Mouse (Mus musculus) stomach, embryonic 15.5 days (tissue): Measurements from ENCODE around the gene Opn1mw. TPM values are rescaled to one million over a fixed set of nuclear protein-coding genes. Genes with fewer than 3 reads are reported as not detected.

ENCODE experiments used
- ATAC-seq: fragments of 200-750 bp; cut with Nextera tagmentation; 2 replicates; pipeline ENCODE4 v1.8.0; 2017; ENCODE audit warnings: low read depth, moderate number of reproducible peaks, moderate TSS enrichment; ENCODE audit not compliant: insufficient read depth, low FRiP score
- H3K27ac ChIP-seq: fragments of 300-500 bp; sonication (generic); 2 replicates; pipeline ENCODE4 v1.5.1; 2015; ENCODE audit warnings: mild to moderate bottlenecking, inconsistent platforms
- H3K27me3 ChIP-seq: fragments of 300-500 bp; sonication (generic); replicated peaks from 2 replicates; pipeline ENCODE4 v1.6.1; 2015; ENCODE audit warnings: inconsistent platforms
- H3K36me3 ChIP-seq: fragments of 300-500 bp; sonication (generic); 2 replicates; pipeline ENCODE4 v1.6.1; 2015; ENCODE audit warnings: inconsistent platforms
- H3K4me1 ChIP-seq: fragments of 300-500 bp; sonication (generic); 2 replicates; pipeline ENCODE4 v1.6.1; 2015; ENCODE audit warnings: inconsistent platforms
- H3K4me2 ChIP-seq: fragments of 300-500 bp; sonication (generic); 2 replicates; pipeline ENCODE4 v1.6.1; 2015; ENCODE audit warnings: mild to moderate bottlenecking, inconsistent platforms
- H3K4me3 ChIP-seq: fragments of 300-500 bp; sonication (generic); replicated peaks from 2 replicates; pipeline ENCODE4 v1.5.1; 2015; ENCODE audit warnings: inconsistent platforms
- H3K9ac ChIP-seq: fragments of 300-500 bp; sonication (generic); 2 replicates; pipeline ENCODE4 v1.6.1; 2015; ENCODE audit warnings: inconsistent platforms
- H3K9me3 ChIP-seq: fragments of 300-500 bp; sonication (generic); 2 replicates; pipeline ENCODE4 v1.6.1; 2016; ENCODE audit warnings: inconsistent platforms
- WGBS: fragments of 180-500 bp; shearing (Covaris S2); methylation state at CpG from one replicate; pipeline ENCODE4 v1.1.7; 2015; 5-methylcytosine and 5-hydroxymethylcytosine counted together
- polyA plus RNA-seq: library from polyadenylated mRNA; unstranded; fragments of >200 nt; fragmentation: Nextera tagmentation; extraction: Ambion mirVana; gene quantifications from 2 replicates; pipeline ENCODE4 v1.2.1, GENCODE M21; 2015

Opn1mw gene
- polyA plus RNA-seq, 1 experiment from 2014 or later = not detected

DNA sequence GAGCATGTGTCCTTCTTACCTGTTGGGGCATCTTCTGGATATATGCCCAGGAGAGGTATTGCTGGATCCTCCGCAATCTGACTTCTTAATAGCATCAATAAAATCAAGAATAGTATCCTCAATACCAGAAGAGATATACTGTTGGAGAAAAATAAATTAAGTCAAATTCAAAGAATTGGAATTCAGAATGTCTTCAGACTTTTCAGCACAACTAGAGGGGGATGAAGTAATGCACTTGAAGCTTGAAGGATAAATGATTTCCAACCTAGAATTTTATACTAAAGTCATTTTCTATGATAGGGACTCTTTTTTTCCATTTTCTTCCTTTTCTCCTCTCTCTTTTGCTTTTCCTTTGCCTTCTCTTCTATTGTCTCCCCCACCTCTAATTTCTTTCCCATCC, 40.5 kb downstream of the Opn1mw start, which contains the start of gene Tex28:
TSS of gene Tex28 (minus strand) at position 101 of the 400 bp plus-strand sequence.
- H3K4me1 ChIP-seq = no peaks in the 10 kb centered on the region
- no peak within 1 kb of the TSS for H3K9ac ChIP-seq
- no peak for ATAC-seq
- H3K27me3 ChIP-seq = no peaks in the 10 kb centered on the region
- 89% methylated on average over 1 of the region's 1 CpGs for WGBS
- H3K9me3 ChIP-seq = no peaks in the 10 kb centered on the region
- no peak within 1 kb of the TSS for H3K4me2 ChIP-seq
- H3K27ac ChIP-seq = no peak within 1 kb of the TSS
- H3K36me3 ChIP-seq = no peaks in the 10 kb centered on the region
- H3K4me3 ChIP-seq = no peak within 1 kb of the TSS

DNA sequence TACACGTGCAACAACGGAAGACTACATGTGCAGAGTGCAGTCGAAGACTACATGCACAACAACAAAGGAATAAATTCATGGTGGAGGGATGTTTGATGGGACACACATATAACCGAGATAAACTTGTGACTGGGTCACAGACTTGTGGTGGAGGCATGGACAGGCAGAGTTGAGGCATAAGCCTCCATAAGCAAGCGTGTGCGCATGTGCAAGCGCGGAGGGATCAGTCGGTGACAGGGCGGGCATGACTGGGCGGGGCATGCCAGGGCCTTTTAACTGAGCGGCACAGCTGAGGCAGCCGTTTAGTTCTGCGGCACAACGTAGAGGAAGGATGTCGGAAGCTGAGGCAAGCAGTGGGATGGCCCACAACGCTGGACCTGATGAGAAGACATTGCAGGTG, 49.7 kb downstream of the Opn1mw start, which contains the start of gene Tktl1:
TSS of gene Tktl1 (plus strand) at position 301 of the 400 bp plus-strand sequence.
- Histone ChIP-seq H3K36me3 (no peaks in the 10 kb centered on the region), H3K4me2 (no peak within 1 kb of the TSS), H3K9me3 (no peaks in the 10 kb centered on the region), H3K9ac (no peak within 1 kb of the TSS), H3K27ac (no peak within 1 kb of the TSS), H3K4me3 (no peak within 1 kb of the TSS), H3K4me1 (no peaks in the 10 kb centered on the region), H3K27me3 (no peaks in the 10 kb centered on the region)
- WGBS = 92% methylated on average over 17 of the region's 17 CpGs
- ATAC-seq = no peak

Other genes with a start within 250 kb of the Opn1mw start
- 0.21 and 0.22 TPM in 2 replicates for gene Avpr2, start 235.4 kb upstream of the Opn1mw start, polyA plus RNA-seq
- gene L1cam, start 231.4 kb upstream of the Opn1mw start, polyA plus RNA-seq = 8.2 and 9.3 TPM in 2 replicates
- gene Arhgap4, start 205.6 kb upstream of the Opn1mw start, polyA plus RNA-seq = 4.5 and 5.7 TPM in 2 replicates
- gene Naa10, start 205.5 kb upstream of the Opn1mw start, polyA plus RNA-seq = 144 and 156 TPM in 2 replicates
- 49.5 and 55.0 TPM in 2 replicates for gene Renbp, start 196.6 kb upstream of the Opn1mw start, polyA plus RNA-seq
- gene Hcfc1, start 161.1 kb upstream of the Opn1mw start, polyA plus RNA-seq = 40.8 and 46.8 TPM in 2 replicates
- gene Irak1, start 103.5 kb upstream of the Opn1mw start, polyA plus RNA-seq = 68.3 and 71.1 TPM in 2 replicates
- gene Mecp2, start 7.9 kb downstream of the Opn1mw start, polyA plus RNA-seq = 12.3 and 12.4 TPM in 2 replicates
- gene Tex28, start 40.4 kb downstream of the Opn1mw start, polyA plus RNA-seq = not detected in 2 replicates
- not detected in 2 replicates for gene Tktl1, start 49.8 kb downstream of the Opn1mw start, polyA plus RNA-seq
- 346 and 386 TPM in 2 replicates for gene Flna, start 122.4 kb downstream of the Opn1mw start, polyA plus RNA-seq
- 22.0 and 25.5 TPM in 2 replicates for gene Emd, start 127.2 kb downstream of the Opn1mw start, polyA plus RNA-seq
- gene Rpl10, start 143.3 kb downstream of the Opn1mw start, polyA plus RNA-seq = 643 and 895 TPM in 2 replicates
- 79.5 and 86.1 TPM in 2 replicates for gene Taz, start 154.4 kb downstream of the Opn1mw start, polyA plus RNA-seq
- gene Dnase1l1, start 154.9 kb downstream of the Opn1mw start, polyA plus RNA-seq = 15.7 and 17.5 TPM in 2 replicates
- gene Atp6ap1, start 169.6 kb downstream of the Opn1mw start, polyA plus RNA-seq = 130 and 132 TPM in 2 replicates
- gene Gdi1, start 177.5 kb downstream of the Opn1mw start, polyA plus RNA-seq = 190 and 196 TPM in 2 replicates
- gene Fam50a, start 185.6 kb downstream of the Opn1mw start, polyA plus RNA-seq = 58.1 and 63.1 TPM in 2 replicates
- gene Plxna3, start 201.6 kb downstream of the Opn1mw start, polyA plus RNA-seq = 12.4 and 13.5 TPM in 2 replicates
- gene Lage3, start 226.2 kb downstream of the Opn1mw start, polyA plus RNA-seq = 95.8 and 107 TPM in 2 replicates
- gene Ubl4a, start 245.8 kb downstream of the Opn1mw start, polyA plus RNA-seq = 63.3 and 67.0 TPM in 2 replicates
- 17.8 and 17.9 TPM in 2 replicates for gene Slc10a3, start 245.9 kb downstream of the Opn1mw start, polyA plus RNA-seq